Mouse (Mus musculus): ENCODE data around the gene Gm6614. TPM values are rescaled to one million over a fixed set of nuclear protein-coding genes. Genes with fewer than 3 reads are reported as not detected.

The Gm6614 gene
- total and polyA plus RNA-seq, 3 experiments, result not detected

GRCm38 (mm10) chr6:142035771-142036170, 24.6 kb upstream of the Gm6614 start:
- no peaks in the 10 kb centered on the region for H3K4me1 ChIP-seq (ENCODE audit: control insufficient read depth, insufficient read depth, low read length)
- intact Hi-C loops (cut with DNase I), result no loop called here
- H3K9ac ChIP-seq (ENCODE audit: low read depth, low read length), result no peak overlapping the region
- TF ChIP-seq CTCF (IDR thresholded peaks at IDR 0.05), result no peak
- TF ChIP-seq POLR2A (IDR thresholded peaks at IDR 0.05; ENCODE audit: insufficient read depth, low read depth, low read length), result no peak
- no peak for TF ChIP-seq EP300 (IDR thresholded peaks at IDR 0.05; ENCODE audit: insufficient read depth, low read depth, low read length)
- H3K79me2 ChIP-seq (replicated peaks; ENCODE audit: control insufficient read depth, insufficient read depth, low read length), result no peaks in the 10 kb centered on the region
- H3K4me3 ChIP-seq, result no peak overlapping the region
- H3K36me3 ChIP-seq (ENCODE audit: control insufficient read depth, insufficient read depth, low read length), result no peaks in the 10 kb centered on the region
- 66% methylated on average over 2 of the region's 2 CpGs for WGBS
- no peaks in the 10 kb centered on the region for H3K27me3 ChIP-seq (ENCODE audit: control insufficient read depth, insufficient read depth, low read length)
- DNase-seq, result no peak
- H3K27ac ChIP-seq, result no peak overlapping the region

- no peak for TF ChIP-seq CTCF (IDR thresholded peaks at IDR 0.05)
- no peak for TF ChIP-seq EP300 (IDR thresholded peaks at IDR 0.05; ENCODE audit: insufficient read depth, low read depth, low read length)
- TF ChIP-seq POLR2A (IDR thresholded peaks at IDR 0.05; ENCODE audit: insufficient read depth, low read depth, low read length), result no peak
- 84% methylated on average over 3 of the region's 3 CpGs for WGBS
- intact Hi-C loops (cut with DNase I), result no loop called here
- Histone ChIP-seq H3K27me3 (ENCODE audit: control insufficient read depth, insufficient read depth, low read length) (no peaks in the 10 kb centered on the region), H3K4me3 (no peak overlapping the region), H3K27ac (no peak overlapping the region), H3K9ac (ENCODE audit: low read depth, low read length) (no peak overlapping the region), H3K4me1 (ENCODE audit: control insufficient read depth, insufficient read depth, low read length) (no peaks in the 10 kb centered on the region), H3K36me3 (ENCODE audit: control insufficient read depth, insufficient read depth, low read length) (no peaks in the 10 kb centered on the region), H3K79me2 (replicated peaks; ENCODE audit: control insufficient read depth, insufficient read depth, low read length) (no peaks in the 10 kb centered on the region)
- no peak for DNase-seq
These were observed 10.5 kb upstream of the Gm6614 start for GRCm38 (mm10) chr6:142021671-142022070.

DNA sequence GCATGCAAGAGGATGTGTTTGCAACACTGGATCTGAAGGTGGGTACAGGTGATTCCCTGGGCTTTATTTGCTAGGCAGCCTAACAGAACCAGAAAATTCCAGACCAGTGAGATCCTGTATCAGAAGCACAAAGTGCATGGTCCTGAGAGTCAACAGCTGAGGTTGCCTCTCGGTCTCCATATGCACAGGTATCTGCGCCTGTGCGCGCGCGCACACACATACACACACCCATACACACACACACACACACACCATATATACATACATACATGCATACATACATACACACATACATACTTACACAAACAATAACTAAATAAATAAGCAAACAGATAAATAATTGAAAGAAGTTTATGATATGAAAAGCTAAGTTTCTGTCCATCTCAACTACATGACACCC, 24.4 kb downstream of the Gm6614 start:
- H3K36me3 ChIP-seq (ENCODE audit: control insufficient read depth, insufficient read depth, low read length), result no peaks in the 10 kb centered on the region
- TF ChIP-seq EP300 (IDR thresholded peaks at IDR 0.05; ENCODE audit: insufficient read depth, low read depth, low read length) (no peak), CTCF (IDR thresholded peaks at IDR 0.05) (no peak), POLR2A (IDR thresholded peaks at IDR 0.05; ENCODE audit: insufficient read depth, low read depth, low read length) (no peak)
- intact Hi-C loops (cut with DNase I), result no loop called here
- H3K27ac ChIP-seq, result no peak overlapping the region
- 100% methylated on average over 6 of the region's 6 CpGs for WGBS
- no peak for DNase-seq
- no peak overlapping the region for H3K4me3 ChIP-seq
- H3K79me2 ChIP-seq (replicated peaks; ENCODE audit: control insufficient read depth, insufficient read depth, low read length), result no peaks in the 10 kb centered on the region
- H3K27me3 ChIP-seq (ENCODE audit: control insufficient read depth, insufficient read depth, low read length), result no peaks in the 10 kb centered on the region
- H3K4me1 ChIP-seq (ENCODE audit: control insufficient read depth, insufficient read depth, low read length), result no peaks in the 10 kb centered on the region
- no peak overlapping the region for H3K9ac ChIP-seq (ENCODE audit: low read depth, low read length)

GRCm38 (mm10) chr6:141984644-141985043, 26.6 kb downstream of the Gm6614 start:
- Histone ChIP-seq H3K4me1 (ENCODE audit: control insufficient read depth, insufficient read depth, low read length) (no peaks in the 10 kb centered on the region), H3K4me3 (no peak overlapping the region), H3K36me3 (ENCODE audit: control insufficient read depth, insufficient read depth, low read length) (no peaks in the 10 kb centered on the region), H3K9ac (ENCODE audit: low read depth, low read length) (no peak overlapping the region), H3K27ac (no peak overlapping the region), H3K79me2 (replicated peaks; ENCODE audit: control insufficient read depth, insufficient read depth, low read length) (no peaks in the 10 kb centered on the region), H3K27me3 (ENCODE audit: control insufficient read depth, insufficient read depth, low read length) (no peaks in the 10 kb centered on the region)
- DNase-seq, result no peak
- intact Hi-C loops (cut with DNase I), result no loop called here
- WGBS, result 74% methylated on average over 3 of the region's 3 CpGs
- no peak for TF ChIP-seq POLR2A (IDR thresholded peaks at IDR 0.05; ENCODE audit: insufficient read depth, low read depth, low read length)

DNA sequence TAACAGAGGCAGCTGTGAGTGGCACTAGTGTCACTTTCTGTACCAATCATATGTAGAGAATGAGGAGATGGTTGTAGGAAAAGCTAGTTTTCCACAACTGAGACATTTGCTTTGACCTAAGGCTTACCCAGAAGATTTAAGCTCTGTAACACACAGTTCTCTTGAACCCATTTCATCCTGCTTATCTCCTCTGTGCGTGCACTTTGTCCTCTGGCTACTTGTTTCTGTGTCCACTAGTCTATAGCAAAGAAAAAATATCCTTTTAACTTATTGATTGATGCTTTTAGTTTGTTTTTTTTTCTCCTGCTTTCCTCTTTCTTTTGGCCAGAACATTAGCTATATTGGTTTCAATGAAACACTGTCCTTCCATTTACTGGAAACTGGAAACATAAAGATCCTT, 48.8 kb downstream of the Gm6614 start:
- no peaks in the 10 kb centered on the region for H3K36me3 ChIP-seq (ENCODE audit: control insufficient read depth, insufficient read depth, low read length)
- intact Hi-C loops (cut with DNase I), result no loop called here
- no peak overlapping the region for H3K4me3 ChIP-seq
- no peak for DNase-seq
- H3K4me1 ChIP-seq (ENCODE audit: control insufficient read depth, insufficient read depth, low read length), result no peaks in the 10 kb centered on the region
- H3K79me2 ChIP-seq (replicated peaks; ENCODE audit: control insufficient read depth, insufficient read depth, low read length), result no peaks in the 10 kb centered on the region
- no peak overlapping the region for H3K9ac ChIP-seq (ENCODE audit: low read depth, low read length)
- 67% methylated on average over 1 of the region's 1 CpGs for WGBS
- H3K27me3 ChIP-seq (ENCODE audit: control insufficient read depth, insufficient read depth, low read length), result no peaks in the 10 kb centered on the region
- TF ChIP-seq POLR2A (IDR thresholded peaks at IDR 0.05; ENCODE audit: insufficient read depth, low read depth, low read length) (no peak), EP300 (IDR thresholded peaks at IDR 0.05; ENCODE audit: insufficient read depth, low read depth, low read length) (no peak), CTCF (IDR thresholded peaks at IDR 0.05) (no peak)
- H3K27ac ChIP-seq, result no peak overlapping the region

- Histone ChIP-seq H3K9ac (ENCODE audit: low read depth, low read length) (no peak overlapping the region), H3K4me3 (no peak overlapping the region), H3K79me2 (replicated peaks; ENCODE audit: control insufficient read depth, insufficient read depth, low read length) (no peaks in the 10 kb centered on the region), H3K27ac (no peak overlapping the region), H3K36me3 (ENCODE audit: control insufficient read depth, insufficient read depth, low read length) (no peaks in the 10 kb centered on the region), H3K4me1 (ENCODE audit: control insufficient read depth, insufficient read depth, low read length) (no peaks in the 10 kb centered on the region), H3K27me3 (ENCODE audit: control insufficient read depth, insufficient read depth, low read length) (no peaks in the 10 kb centered on the region)
- TF ChIP-seq CTCF (IDR thresholded peaks at IDR 0.05) (no peak), POLR2A (IDR thresholded peaks at IDR 0.05; ENCODE audit: insufficient read depth, low read depth, low read length) (no peak), EP300 (IDR thresholded peaks at IDR 0.05; ENCODE audit: insufficient read depth, low read depth, low read length) (no peak)
- intact Hi-C loops (cut with DNase I), result no loop called here
- WGBS, result 85% methylated on average over 3 of the region's 3 CpGs
- DNase-seq, result no peak
These were observed 49.4 kb downstream of the Gm6614 start for GRCm38 (mm10) chr6:141961861-141962260.

Data from heart, adult 2 months (tissue).